ENCODE assay signal across 27 mouse cellular contexts in the genomic region with DNA sequence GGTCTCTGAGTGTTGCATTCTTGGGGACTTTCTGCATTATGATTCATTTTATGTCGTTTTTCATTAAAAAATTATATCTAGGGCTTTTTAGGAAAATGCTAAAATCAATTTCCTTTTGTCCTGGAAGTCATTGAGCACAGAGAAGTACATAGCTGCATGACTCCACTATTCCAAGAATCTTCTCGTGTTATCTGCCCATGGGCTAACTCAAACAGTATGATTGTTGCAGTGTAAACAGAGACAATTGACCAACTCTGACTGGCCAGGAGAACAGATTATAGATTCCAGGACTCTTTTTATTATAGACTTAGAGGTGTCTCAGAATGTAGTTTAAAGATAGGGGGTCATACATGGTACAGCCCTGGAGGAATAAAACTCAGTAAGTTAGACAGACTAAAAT. TPM values are rescaled to one million over a fixed set of nuclear protein-coding genes. Genes with fewer than 3 reads are reported as not detected.
"Had no signal": no experiment of that assay in that cellular context is flagged by ENCODE, and none has a peak within 500 bp of the region (broad histone marks: within the 10 kb centered on the region; RNA-seq: fewer than 3 reads in every experiment).

No protein-coding gene starts in this region.

- H3K9me3 ChIP-seq: midbrain, embryonic 10.5 days; midbrain, embryonic 12.5 days; neural tube, embryonic 13.5 days; neural tube, embryonic 15.5 days had no signal

- H3K27me3 ChIP-seq: midbrain, embryonic 12.5 days; neural tube, embryonic 13.5 days; neural tube, embryonic 15.5 days had no signal

- H3K36me3 ChIP-seq: midbrain, embryonic 10.5 days; midbrain, embryonic 12.5 days; neural tube, embryonic 13.5 days; neural tube, embryonic 15.5 days had no signal

- H3K27ac ChIP-seq: liver, embryonic 14.5 days; midbrain, embryonic 10.5 days; midbrain, embryonic 12.5 days; neural tube, embryonic 13.5 days; neural tube, embryonic 15.5 days had no signal

- H3K4me2 ChIP-seq: lung, embryonic 14.5 days; midbrain, embryonic 12.5 days; neural tube, embryonic 13.5 days; neural tube, embryonic 15.5 days had no signal

- H3K4me1 ChIP-seq: midbrain, embryonic 10.5 days; midbrain, embryonic 12.5 days; neural tube, embryonic 13.5 days; neural tube, embryonic 15.5 days had no signal

- ATAC-seq: midbrain, embryonic 16.5 days had no signal

- H3K9ac ChIP-seq: liver, embryonic 14.5 days; lung, embryonic 14.5 days; midbrain, embryonic 12.5 days; neural tube, embryonic 13.5 days; neural tube, embryonic 15.5 days had no signal

- DNase-seq: lung, adult 18-20 months; lung, embryonic 14.5 days; lung, postnatal 10 days; lung, postnatal 4 days; midbrain, embryonic 14.5 days; retina, postnatal 1 day; right cerebral cortex, adult 18-20 months; right cerebral cortex, postnatal 25 days; right cerebral cortex, postnatal 4 days; spleen, adult 18-20 months; thymus, adult 18-20 months; thymus, postnatal 14 days; thymus, postnatal 36 days had no signal

- H3K4me3 ChIP-seq: midbrain, embryonic 10.5 days; midbrain, embryonic 12.5 days; myocyte; neural tube, embryonic 13.5 days; neural tube, embryonic 15.5 days had no signal

RNA-seq across cellular contexts. Expression of a gene that starts 21.1 kb away (rescaled TPM):
- total RNA-seq: megakaryocyte, adult 5-6 weeks; megakaryocyte-erythroid progenitor cell, adult 5-6 weeks had no signal
- polyA plus RNA-seq: lung, embryonic 14.5 days; lung, embryonic 16.5 days; midbrain, embryonic 10.5 days; midbrain, embryonic 12.5 days; midbrain, embryonic 14.5 days; midbrain, embryonic 16.5 days; myocyte; neural tube, embryonic 11.5 days; neural tube, embryonic 13.5 days; neural tube, embryonic 15.5 days; small intestine, adult 2 months; stomach, embryonic 14.5 days; thymus, postnatal 0 days had no signal
